Mouse (Mus musculus) mature B cell (primary cell): ENCODE measurements at regions not wholly inside any gene's neighbourhood (a gene's known extent, or its start where the extent isn't known, plus 50 kb on each side); places are given as distances from the start of the nearest gene placed in this dataset.

Experiments used
- in situ Hi-C: fragments of 300-500 bp; cut with MboI; formaldehyde crosslinking; loops from 2 replicates; pipeline ENCODE4 v1.14.3; 2019

GRCm38 (mm10) chr4:48842777-48843214 is 179.5 kb downstream of the Cavin4 start:
- in situ Hi-C loops: no loop called here

- in situ Hi-C loops: no loop called here
Measured at GRCm38 (mm10) chr4:48871105-48871504, 188.0 kb upstream of the Plppr1 start.

- in situ Hi-C loops: no loop called here
Measured at GRCm38 (mm10) chr4:48889074-48889592, 169.9 kb upstream of the Plppr1 start.

- in situ Hi-C loops: no loop called here
Measured at GRCm38 (mm10) chr4:48904551-48904950, 154.5 kb upstream of the Plppr1 start.

GRCm38 (mm10) chr4:48905196-48905867 is 153.7 kb upstream of the Plppr1 start:
- in situ Hi-C loops: no loop called here

- in situ Hi-C loops: no loop called here
Measured at GRCm38 (mm10) chr4:48909161-48909560, 149.9 kb upstream of the Plppr1 start.

GRCm38 (mm10) chr4:48913301-48913700 is 145.8 kb upstream of the Plppr1 start:
- in situ Hi-C loops: no loop called here

- in situ Hi-C loops: no loop called here
Measured at GRCm38 (mm10) chr4:48924576-48925459, 134.3 kb upstream of the Plppr1 start.

- in situ Hi-C loops: no loop called here
Measured at GRCm38 (mm10) chr4:48938420-48938819, 120.7 kb upstream of the Plppr1 start.

GRCm38 (mm10) chr4:48938892-48939291 is 120.2 kb upstream of the Plppr1 start:
- in situ Hi-C loops: no loop called here

- in situ Hi-C loops: no loop called here
Measured at GRCm38 (mm10) chr4:48945266-48945818, 113.7 kb upstream of the Plppr1 start.

- in situ Hi-C loops: no loop called here
Measured at GRCm38 (mm10) chr4:48952965-48953364, 106.1 kb upstream of the Plppr1 start.

- in situ Hi-C loops: no loop called here
Measured at GRCm38 (mm10) chr4:48975810-48976209, 83.3 kb upstream of the Plppr1 start.

GRCm38 (mm10) chr4:48992021-48992420 is 67.1 kb upstream of the Plppr1 start:
- in situ Hi-C loops: no loop called here
